Mouse (Mus musculus) stomach, embryonic 14.5 days (tissue): ENCODE data around the gene Kif1c. TPM values are rescaled to one million over a fixed set of nuclear protein-coding genes. Genes with fewer than 3 reads are reported as not detected.
"Not testable (repeated sequence)": the region's sequence is repeated elsewhere in the genome, so short reads cannot be mapped to it uniquely, and the experiment has no call there.

Source experiments
- ATAC-seq: fragments of 200-750 bp; cut with Nextera tagmentation; 2 replicates; pipeline ENCODE4 v1.8.0; 2017; ENCODE audit warnings: low read depth, moderate TSS enrichment; ENCODE audit not compliant: insufficient number of reproducible peaks, insufficient read depth, low FRiP score
- H3K27ac ChIP-seq: fragments of 300-500 bp; sonication (generic); 2 replicates; pipeline ENCODE4 v1.5.1; 2014; ENCODE audit warnings: mild to moderate bottlenecking, low read length, moderate library complexity, mixed read lengths
- H3K27me3 ChIP-seq: fragments of 300-500 bp; sonication (generic); 2 replicates; pipeline ENCODE4 v1.6.1; 2014; ENCODE audit warnings: low read length, control low read depth, mixed read lengths; ENCODE audit not compliant: control insufficient read depth, insufficient read depth
- H3K36me3 ChIP-seq: fragments of 300-500 bp; sonication (generic); 2 replicates; pipeline ENCODE4 v1.6.1; 2014; ENCODE audit warnings: mild to moderate bottlenecking, control low read depth, low read length, moderate library complexity, mixed read lengths; ENCODE audit not compliant: control insufficient read depth, insufficient read depth
- H3K4me1 ChIP-seq: fragments of 300-500 bp; sonication (generic); 2 replicates; pipeline ENCODE4 v1.6.1; 2014; ENCODE audit warnings: low read length, control low read depth, mixed read lengths; ENCODE audit not compliant: control insufficient read depth, insufficient read depth
- H3K4me2 ChIP-seq: fragments of 300-500 bp; sonication (generic); replicated peaks from 2 replicates; pipeline ENCODE4 v1.6.1; 2014; ENCODE audit warnings: low read depth, low read length, control low read depth
- H3K4me3 ChIP-seq: fragments of 300-500 bp; sonication (generic); 2 replicates; pipeline ENCODE4 v1.5.1; 2014; ENCODE audit warnings: low read depth, low read length, control low read depth
- H3K9ac ChIP-seq: fragments of 300-500 bp; sonication (generic); replicated peaks from 2 replicates; pipeline ENCODE4 v1.6.1; 2014; ENCODE audit warnings: low read depth, mild to moderate bottlenecking, control low read depth, low read length, moderate library complexity, mixed read lengths
- H3K9me3 ChIP-seq: fragments of 300-500 bp; sonication (generic); 2 replicates; pipeline ENCODE4 v1.6.1; 2016; ENCODE audit warnings: low read depth, low read length, control low read depth; ENCODE audit not compliant: control insufficient read depth
- WGBS: fragments of 180-500 bp; shearing (Covaris S2); extraction: QIAGEN DNeasy Blood & Tissue Kit; methylation state at CpG from one replicate; pipeline ENCODE4 v1.1.7; 2014; 5-methylcytosine and 5-hydroxymethylcytosine counted together
- polyA plus RNA-seq: library from polyadenylated mRNA; unstranded; fragments of >200 nt; fragmentation: Nextera tagmentation; extraction: Ambion mirVana; gene quantifications from 2 replicates; pipeline ENCODE4 v1.2.1, GENCODE M21; 2014

Gene Kif1c
- polyA plus RNA-seq, 1 experiment from 2014 or later = 9.0 TPM

DNA sequence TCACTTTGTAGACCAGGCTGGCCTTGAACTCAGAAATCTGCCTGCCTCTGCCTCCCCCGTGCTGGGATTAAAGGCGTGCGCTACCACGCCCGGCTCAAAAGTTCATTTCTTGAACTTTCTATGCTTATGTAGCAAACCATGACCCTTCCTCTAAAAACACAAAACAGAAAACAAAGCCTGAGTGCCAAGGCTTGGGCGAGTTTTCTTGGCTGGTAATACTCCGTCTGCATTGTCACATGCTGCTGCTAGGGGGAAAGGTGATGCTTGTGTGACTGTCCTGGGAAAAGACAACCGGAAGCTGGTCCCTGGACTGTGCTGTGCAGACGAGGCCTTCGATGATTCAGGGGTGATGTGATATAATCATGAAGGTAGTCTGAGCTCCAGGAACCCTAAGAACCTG, 52.8 kb downstream of the Kif1c start:
- 88% methylated on average over 10 of the region's 10 CpGs for WGBS

DNA sequence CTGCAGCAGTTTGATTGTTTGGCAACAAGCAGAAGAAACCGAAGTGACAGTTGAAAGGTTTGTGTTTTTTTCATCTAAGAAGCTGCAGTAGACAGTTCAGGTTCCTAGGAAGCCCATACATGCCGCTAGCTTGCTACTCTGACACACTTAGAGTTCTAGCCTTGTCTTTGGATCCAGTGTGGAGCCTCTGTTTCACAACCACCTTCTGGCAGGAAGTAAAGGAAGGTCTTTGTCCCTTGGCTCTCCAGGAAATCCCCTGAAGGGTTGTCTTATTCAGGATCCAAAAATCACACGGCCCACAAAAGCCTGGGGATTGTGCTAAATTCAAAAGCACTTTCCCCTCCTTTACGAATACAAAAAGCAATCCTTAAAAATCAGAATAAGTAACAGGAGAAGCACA, 54.1 kb downstream of the Kif1c start:
- Histone ChIP-seq H3K27me3 (no peaks in the 10 kb centered on the region), H3K9me3 (no peaks in the 10 kb centered on the region), H3K4me2 (no peak overlapping the region), H3K36me3 (no peaks in the 10 kb centered on the region), H3K4me3 (no peak overlapping the region), H3K27ac (no peak overlapping the region), H3K9ac (no peak overlapping the region), H3K4me1 (no peaks in the 10 kb centered on the region)
- WGBS = 70% methylated on average over 4 of the region's 4 CpGs
- ATAC-seq = no peak

More for the DNA sequence above, 52.8 kb downstream of the Kif1c start:
- Histone ChIP-seq H3K9me3 (no peaks in the 10 kb centered on the region), H3K4me2 (no peak overlapping the region), H3K27me3 (no peaks in the 10 kb centered on the region), H3K4me3 (no peak overlapping the region), H3K27ac (no peak overlapping the region), H3K4me1 (no peaks in the 10 kb centered on the region), H3K9ac (no peak overlapping the region), H3K36me3 (no peaks in the 10 kb centered on the region)
- no peak for ATAC-seq

DNA sequence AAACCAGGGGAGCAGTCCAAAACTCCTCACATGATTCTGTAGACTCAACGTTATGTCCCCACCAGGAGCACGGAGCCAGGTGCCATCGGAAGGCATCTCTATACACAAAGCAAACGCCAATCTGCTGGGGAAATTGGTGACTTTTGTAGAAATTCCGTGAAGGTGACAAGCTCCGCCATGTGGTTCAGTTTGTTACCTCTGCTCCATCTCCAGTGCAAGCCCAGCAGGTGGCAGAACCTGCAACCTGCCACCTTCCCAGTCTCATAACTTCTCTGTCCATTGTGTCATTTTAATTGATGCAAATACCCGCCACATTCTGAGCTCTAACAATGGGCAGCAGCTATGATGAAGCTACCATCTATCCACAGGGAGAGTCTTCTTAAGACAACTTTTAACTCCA, 54.6 kb downstream of the Kif1c start:
- Histone ChIP-seq H3K4me2 (no peak overlapping the region), H3K9me3 (no peaks in the 10 kb centered on the region), H3K9ac (no peak overlapping the region), H3K27ac (no peak overlapping the region), H3K4me1 (no peaks in the 10 kb centered on the region), H3K27me3 (no peaks in the 10 kb centered on the region), H3K4me3 (no peak overlapping the region), H3K36me3 (no peaks in the 10 kb centered on the region)
- 59% methylated on average over 7 of the region's 7 CpGs for WGBS
- no peak for ATAC-seq

DNA sequence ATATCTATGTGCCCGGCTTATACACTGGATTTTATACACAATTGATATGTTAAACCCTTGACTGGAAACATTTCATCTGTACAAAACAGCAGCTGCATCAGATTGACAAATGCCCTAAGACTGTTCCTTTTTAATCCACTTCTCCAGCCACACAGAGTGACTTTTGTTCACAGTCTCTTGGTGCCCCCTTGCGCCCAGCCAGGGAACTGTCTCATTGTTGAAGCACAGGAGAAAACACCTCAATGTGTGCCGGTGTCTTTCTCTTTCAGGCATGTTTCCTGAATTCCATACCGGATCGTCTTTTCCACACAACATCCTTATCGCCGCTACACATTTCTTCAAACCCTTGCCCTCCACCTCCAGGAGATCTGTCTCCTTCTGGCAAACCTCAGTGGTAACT, 55.3 kb downstream of the Kif1c start:
- WGBS = 8% methylated on average over 7 of the region's 7 CpGs
- H3K9ac ChIP-seq = no peak overlapping the region

DNA sequence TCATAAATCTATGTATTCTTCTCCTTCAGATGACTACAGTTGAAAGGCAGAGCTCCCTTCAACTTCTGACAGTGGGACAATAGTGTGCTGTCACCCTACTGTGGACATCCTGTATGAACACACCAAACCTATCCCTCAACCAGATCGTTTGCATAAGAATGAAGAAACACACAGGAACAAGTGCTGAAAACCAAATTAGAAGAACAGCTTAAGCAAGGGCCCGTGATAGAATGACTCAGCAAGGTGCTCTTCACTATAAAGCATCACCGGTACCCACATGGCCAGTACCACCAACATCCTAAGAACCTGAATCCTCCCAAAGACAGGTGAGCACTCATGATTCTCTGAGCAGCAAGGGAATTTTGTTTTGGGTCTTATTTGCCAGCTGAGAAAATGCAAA, 60.1 kb downstream of the Kif1c start:
- H3K9ac ChIP-seq, H3K9me3 ChIP-seq: not testable (repeated sequence)

More for the DNA sequence above, 55.3 kb downstream of the Kif1c start:
- H3K4me3 ChIP-seq = no peak overlapping the region
- H3K27ac ChIP-seq = no peak overlapping the region
- no peak for ATAC-seq
- no peaks in the 10 kb centered on the region for H3K27me3 ChIP-seq
- H3K36me3 ChIP-seq = no peaks in the 10 kb centered on the region
- H3K4me2 ChIP-seq = no peak overlapping the region
- no peaks in the 10 kb centered on the region for H3K4me1 ChIP-seq
- no peaks in the 10 kb centered on the region for H3K9me3 ChIP-seq

DNA sequence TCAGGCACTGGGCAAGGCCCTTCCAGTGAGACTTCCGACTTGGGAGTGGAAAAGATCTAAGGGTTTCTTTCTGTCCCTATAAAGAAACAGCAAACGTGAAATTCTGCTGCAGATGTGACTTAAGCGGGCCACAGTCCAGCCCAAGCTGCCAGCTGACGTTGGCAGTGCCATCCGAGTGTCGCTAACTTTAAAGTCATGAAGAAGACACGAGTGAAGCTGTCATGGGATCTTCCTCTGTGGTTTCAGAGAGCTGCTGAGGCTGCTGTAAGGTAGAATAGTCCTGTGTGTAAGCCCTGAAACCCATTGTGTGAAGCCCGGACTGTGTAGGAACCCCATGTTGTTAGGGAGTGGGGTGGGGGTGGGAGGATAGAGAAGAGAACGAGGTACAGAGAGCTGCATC, 62.3 kb downstream of the Kif1c start:
- H3K4me3 ChIP-seq = no peak overlapping the region
- no peaks in the 10 kb centered on the region for H3K9me3 ChIP-seq
- no peaks in the 10 kb centered on the region for H3K36me3 ChIP-seq
- no peak overlapping the region for H3K4me2 ChIP-seq
- no peak for ATAC-seq
- H3K9ac ChIP-seq = no peak overlapping the region
- H3K27me3 ChIP-seq = no peaks in the 10 kb centered on the region
- no peak overlapping the region for H3K27ac ChIP-seq
- WGBS = 87% methylated on average over 9 of the region's 9 CpGs
- H3K4me1 ChIP-seq = 0 out of 2 replicates have a peak, but pooled peaks cover 4% of the 10 kb centered on the region

More for the DNA sequence above, 60.1 kb downstream of the Kif1c start:
- H3K4me1 ChIP-seq, ATAC-seq, H3K27me3 ChIP-seq, H3K4me3 ChIP-seq, H3K27ac ChIP-seq, H3K36me3 ChIP-seq, H3K4me2 ChIP-seq: not testable (repeated sequence)
- 71% methylated on average over 3 of the region's 3 CpGs for WGBS

DNA sequence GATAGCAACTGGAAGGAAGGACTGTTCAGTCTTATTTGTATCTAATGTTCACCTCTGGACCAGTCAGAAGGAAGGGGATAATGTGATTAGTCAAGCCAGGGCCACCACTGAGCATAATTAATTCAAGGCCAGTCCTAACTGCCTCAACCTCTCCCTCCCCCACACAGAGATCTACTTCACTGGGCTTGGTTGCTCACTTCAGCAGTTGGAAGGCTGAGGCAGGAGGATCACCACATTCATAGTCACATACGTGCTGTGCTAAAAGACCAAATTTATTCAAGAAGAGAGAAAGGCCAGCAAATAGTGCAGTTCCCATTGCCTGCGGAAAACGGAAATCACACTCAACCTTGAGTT, 63.2 kb downstream of the Kif1c start:
- H3K36me3 ChIP-seq = no peaks in the 10 kb centered on the region
- no peaks in the 10 kb centered on the region for H3K9me3 ChIP-seq
- no peak overlapping the region for H3K9ac ChIP-seq
- 0 out of 2 replicates have a peak, but pooled peaks cover 4% of the 10 kb centered on the region for H3K4me1 ChIP-seq
- WGBS = 32% methylated on average over 3 of the region's 3 CpGs
- H3K27ac ChIP-seq = no peak overlapping the region
- H3K4me2 ChIP-seq = peak overlapping the region; percentile 77
- H3K4me3 ChIP-seq = peak overlapping the region; percentile 69
- no peaks in the 10 kb centered on the region for H3K27me3 ChIP-seq
- ATAC-seq = no peak; the same call in 1 of the 2 replicates

DNA sequence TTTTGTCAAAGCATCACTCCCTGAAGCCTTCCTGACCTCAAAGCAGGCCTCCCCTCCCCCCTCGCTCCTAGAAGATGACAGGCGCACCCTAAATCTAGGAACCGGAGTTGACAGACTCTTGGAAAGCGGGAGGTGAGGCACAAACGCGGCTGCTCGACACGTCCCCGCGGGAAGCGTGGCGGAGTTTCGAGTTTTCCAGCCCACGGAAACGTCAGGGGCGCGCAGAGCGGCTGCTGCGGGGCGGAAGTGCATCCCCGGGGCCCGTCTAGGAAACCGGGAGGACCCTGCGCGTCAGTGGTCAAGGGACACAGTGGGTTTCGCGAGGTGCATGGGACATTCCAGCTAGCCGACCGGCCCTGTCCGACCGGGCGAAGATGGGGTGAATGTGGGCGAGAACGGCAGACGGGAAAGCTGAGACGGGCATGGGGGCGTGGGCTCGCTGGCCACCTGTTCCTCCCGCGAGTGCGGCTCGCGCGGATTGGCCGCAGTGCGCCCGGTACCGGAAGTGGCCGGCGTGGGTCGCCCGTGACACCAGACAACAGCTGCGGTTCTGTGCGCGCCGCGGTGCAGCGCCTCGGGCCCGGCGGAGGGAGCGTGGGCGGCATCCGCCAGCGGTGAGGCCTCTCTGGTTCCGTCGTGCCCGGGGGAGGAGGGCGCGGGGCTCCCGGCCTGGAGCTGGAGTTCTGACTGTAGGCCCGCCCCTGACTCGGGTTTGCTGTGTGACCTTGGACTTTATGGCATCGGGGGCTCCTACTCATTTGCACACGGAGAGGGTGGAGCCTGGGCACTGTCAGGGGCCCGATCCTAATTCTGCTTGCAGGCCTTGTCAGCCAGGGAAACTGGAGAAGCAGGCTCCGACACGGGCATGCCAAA, 63.8 kb downstream of the Kif1c start, which contains the start of gene Zfp3:
Gene Zfp3, plus strand, starts transcription at position 274 of the 873 bp plus-strand sequence.
- Histone ChIP-seq H3K9ac (peak within 1 kb of the TSS; percentile 80), H3K27me3 (no peaks in the 10 kb centered on the region), H3K27ac (peak within 1 kb of the TSS; percentile 80), H3K4me1 (0 out of 2 replicates have a peak, but pooled peaks cover 4% of the 10 kb centered on the region), H3K4me3 (peak within 1 kb of the TSS; percentile 69), H3K9me3 (no peaks in the 10 kb centered on the region), H3K4me2 (peak within 1 kb of the TSS; percentile 77), H3K36me3 (no peaks in the 10 kb centered on the region)
- ATAC-seq = peak; percentile 85
- under 1% methylated on average over 78 of the region's 78 CpGs for WGBS
